Mouse (Mus musculus): ENCODE data around the gene Akap12. TPM values are rescaled to one million over a fixed set of nuclear protein-coding genes. Genes with fewer than 3 reads are reported as not detected.

Akap12 gene
- polyA plus RNA-seq, 1 experiment from 2014 or later, result 78.6 TPM

DNA sequence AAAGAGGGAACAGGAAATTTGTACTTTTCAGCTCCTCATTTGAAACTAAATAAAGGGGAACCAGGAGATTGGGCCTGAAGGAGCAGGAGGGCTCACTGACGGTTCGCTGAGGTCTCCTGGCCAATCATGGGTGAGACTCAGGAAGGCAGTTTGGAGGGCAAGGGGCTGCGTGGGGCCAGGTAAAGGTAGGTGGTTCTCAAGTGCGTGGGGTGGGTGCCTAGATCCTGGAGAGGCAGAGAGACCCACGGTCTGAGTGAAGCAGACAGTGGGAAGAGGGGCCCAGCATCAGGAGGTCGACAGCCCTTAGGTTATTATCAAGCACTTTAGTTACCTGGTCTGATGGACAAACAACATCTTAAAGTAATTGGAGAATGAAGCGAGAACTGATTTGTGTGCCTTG, 108.1 kb downstream of the Akap12 start:
- Histone ChIP-seq H3K4me3 (no peak overlapping the region), H3K9me3 (no peaks in the 10 kb centered on the region), H3K27ac (replicated peaks) (no peak overlapping the region), H3K9ac (no peak overlapping the region), H3K27me3 (no peaks in the 10 kb centered on the region), H3K36me3 (peaks cover 21% of the 10 kb centered on the region), H3K4me1 (replicated peaks) (peaks cover 5% of the 10 kb centered on the region), H3K4me2 (no peak overlapping the region)
- ATAC-seq (ENCODE audit: low read depth), result no peak
- WGBS, result 93% methylated on average over 7 of the region's 7 CpGs

DNA sequence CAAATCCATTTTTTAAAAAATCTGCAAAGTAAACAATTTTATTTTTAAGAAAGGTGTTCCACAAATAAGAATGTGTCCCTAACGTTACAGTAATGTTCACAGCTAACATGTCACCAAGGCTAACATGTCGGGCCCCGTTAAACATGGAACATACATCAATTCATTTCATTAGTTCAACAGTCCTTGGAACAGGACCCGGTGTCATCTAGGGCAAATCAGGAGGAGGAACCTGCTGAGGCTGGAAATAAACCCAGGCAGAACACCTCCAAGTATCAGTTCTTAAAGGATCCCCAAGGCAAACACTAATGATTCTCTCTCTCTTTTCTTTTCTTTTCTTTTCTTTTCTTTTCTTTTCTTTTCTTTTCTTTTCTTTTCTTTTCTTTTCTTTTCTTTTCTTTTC, 108.6 kb downstream of the Akap12 start:
- no peak overlapping the region for H3K4me2 ChIP-seq
- peaks cover 5% of the 10 kb centered on the region for H3K4me1 ChIP-seq (replicated peaks)
- WGBS, result 85% methylated on average over 4 of the region's 4 CpGs
- H3K27me3 ChIP-seq, result no peaks in the 10 kb centered on the region
- H3K4me3 ChIP-seq, result no peak overlapping the region
- no peaks in the 10 kb centered on the region for H3K9me3 ChIP-seq
- H3K9ac ChIP-seq, result no peak overlapping the region
- H3K27ac ChIP-seq (replicated peaks), result no peak overlapping the region
- H3K36me3 ChIP-seq, result peaks cover 17% of the 10 kb centered on the region
- ATAC-seq (ENCODE audit: low read depth), result no peak

DNA sequence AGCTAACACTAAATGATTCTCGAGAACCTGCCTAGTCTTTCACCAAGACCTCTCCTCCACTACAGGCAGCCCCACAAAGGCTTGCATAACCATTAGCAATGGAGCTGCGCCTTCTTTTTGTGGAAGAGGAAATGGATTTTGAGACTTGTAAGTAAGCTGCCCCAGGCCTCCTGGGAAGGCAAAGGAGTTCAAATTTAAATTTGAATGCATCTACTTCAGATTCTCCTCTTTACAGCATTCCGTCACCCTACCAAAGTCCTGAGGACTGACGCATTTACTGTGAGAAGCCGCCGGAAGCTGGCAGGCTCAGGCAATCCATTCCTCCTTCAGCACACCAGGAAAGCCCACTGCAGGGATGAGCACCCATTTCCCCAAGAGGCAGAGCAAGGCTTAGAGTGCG, 109.1 kb downstream of the Akap12 start:
- Histone ChIP-seq H3K27me3 (no peaks in the 10 kb centered on the region), H3K27ac (replicated peaks) (no peak overlapping the region), H3K9me3 (no peaks in the 10 kb centered on the region), H3K4me3 (no peak overlapping the region), H3K4me1 (replicated peaks) (peaks cover 5% of the 10 kb centered on the region), H3K4me2 (no peak overlapping the region), H3K9ac (no peak overlapping the region), H3K36me3 (peaks cover 11% of the 10 kb centered on the region)
- WGBS, result 24% methylated on average over 7 of the region's 7 CpGs
- no peak for ATAC-seq (ENCODE audit: low read depth)

DNA sequence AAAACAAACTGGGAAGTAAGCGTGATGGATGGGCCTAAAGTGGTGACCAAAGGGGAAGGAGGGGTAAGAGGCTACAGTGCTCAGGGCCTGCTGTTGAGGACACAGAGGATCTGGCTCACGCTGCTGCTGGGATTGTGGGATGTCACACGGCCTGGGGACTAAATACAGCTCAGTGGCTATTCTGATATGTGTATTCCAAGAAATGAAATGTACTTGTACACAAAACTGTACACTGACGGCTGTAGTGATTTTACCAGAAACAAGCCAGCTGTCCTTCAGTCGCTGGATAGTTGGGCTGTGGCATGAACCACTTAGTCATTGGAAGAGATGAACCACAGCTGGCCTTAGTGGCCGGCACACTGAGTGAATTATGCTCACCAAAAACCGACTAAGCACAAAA, 110.3 kb downstream of the Akap12 start:
- 76% methylated on average over 7 of the region's 7 CpGs for WGBS
- H3K9me3 ChIP-seq, result no peaks in the 10 kb centered on the region
- H3K9ac ChIP-seq, result no peak overlapping the region
- H3K27me3 ChIP-seq, result no peaks in the 10 kb centered on the region
- no peak for ATAC-seq (ENCODE audit: low read depth)
- H3K4me2 ChIP-seq, result no peak overlapping the region
- H3K4me1 ChIP-seq (replicated peaks), result peaks cover 5% of the 10 kb centered on the region
- no peak overlapping the region for H3K27ac ChIP-seq (replicated peaks)
- H3K4me3 ChIP-seq, result no peak overlapping the region
- H3K36me3 ChIP-seq, result peaks cover 11% of the 10 kb centered on the region

DNA sequence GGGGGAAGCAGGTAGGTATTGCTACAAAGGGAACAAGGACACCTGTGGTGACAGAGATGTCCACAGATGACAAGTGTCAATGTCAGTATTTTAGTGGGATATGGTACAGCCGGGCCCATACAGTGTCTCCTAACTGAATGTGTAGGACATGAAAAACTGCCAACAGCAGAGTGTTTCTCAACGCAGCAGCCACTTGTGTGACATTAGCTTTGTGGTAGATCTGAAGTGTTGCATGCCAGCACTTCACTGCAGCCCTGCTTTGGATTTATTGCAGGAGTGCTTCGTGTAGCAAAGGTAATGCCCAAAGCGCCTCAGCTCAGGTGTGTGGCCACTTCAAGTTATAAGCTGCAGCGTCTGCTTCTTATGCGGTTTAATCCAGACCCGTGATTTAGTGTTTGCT, 110.8 kb downstream of the Akap12 start:
- ATAC-seq (ENCODE audit: low read depth), result no peak

DNA sequence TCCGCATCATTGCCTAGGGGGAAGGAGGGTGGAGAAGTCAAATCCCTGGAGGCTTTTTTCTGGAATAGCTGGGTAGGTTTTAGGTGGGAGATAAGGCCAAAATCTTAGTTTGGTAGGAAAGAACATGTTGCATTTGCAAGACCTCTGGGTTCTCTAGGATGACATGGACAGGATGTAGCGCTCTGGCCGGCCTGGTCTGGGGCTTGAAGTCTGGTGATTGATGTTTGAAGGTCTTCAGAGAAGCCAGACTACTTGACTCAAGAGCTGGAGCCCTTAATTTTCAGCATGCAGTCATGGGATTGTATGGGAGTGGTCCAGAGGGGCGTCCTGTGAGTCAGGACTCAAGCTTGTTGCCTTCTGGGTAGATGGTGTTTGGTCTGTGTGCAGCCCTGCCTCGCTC, 114.6 kb downstream of the Akap12 start:
- 90% methylated on average over 5 of the region's 5 CpGs for WGBS
- no peak overlapping the region for H3K27ac ChIP-seq (replicated peaks)
- H3K9me3 ChIP-seq, result no peaks in the 10 kb centered on the region
- no peaks in the 10 kb centered on the region for H3K36me3 ChIP-seq
- no peaks in the 10 kb centered on the region for H3K27me3 ChIP-seq
- H3K4me3 ChIP-seq, result no peak overlapping the region
- H3K9ac ChIP-seq, result no peak overlapping the region
- peaks cover 7% of the 10 kb centered on the region for H3K4me1 ChIP-seq (replicated peaks)
- no peak for ATAC-seq (ENCODE audit: low read depth)
- no peak overlapping the region for H3K4me2 ChIP-seq

More for the DNA sequence above, 110.8 kb downstream of the Akap12 start:
- Histone ChIP-seq H3K4me3 (no peak overlapping the region), H3K4me1 (replicated peaks) (peaks cover 5% of the 10 kb centered on the region), H3K4me2 (no peak overlapping the region), H3K9me3 (no peaks in the 10 kb centered on the region), H3K27me3 (no peaks in the 10 kb centered on the region), H3K9ac (no peak overlapping the region), H3K36me3 (peaks cover 11% of the 10 kb centered on the region), H3K27ac (replicated peaks) (no peak overlapping the region)
- 88% methylated on average over 7 of the region's 7 CpGs for WGBS

DNA sequence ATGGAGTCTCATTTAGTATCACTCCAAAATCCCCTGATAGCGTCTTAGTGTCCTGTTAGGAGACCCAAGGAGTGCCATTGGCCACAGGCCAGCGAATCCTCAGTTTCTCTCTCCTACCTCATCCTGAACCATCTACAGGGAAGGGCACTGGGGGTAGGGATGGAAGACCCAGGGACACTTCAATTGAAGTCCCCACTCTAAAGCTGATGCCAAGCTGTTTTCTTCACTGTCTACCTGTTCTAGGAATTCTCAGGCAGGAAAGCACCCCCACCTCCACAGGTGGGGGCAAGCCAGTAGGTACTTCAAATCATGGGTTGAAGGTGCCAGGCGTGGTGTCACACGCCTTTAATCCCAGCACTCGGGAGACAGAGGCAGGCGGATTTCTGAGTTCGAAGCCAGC, 118.1 kb downstream of the Akap12 start:
- H3K4me3 ChIP-seq, result no peak overlapping the region
- H3K36me3 ChIP-seq, result no peaks in the 10 kb centered on the region
- H3K9ac ChIP-seq, result no peak overlapping the region
- no peak overlapping the region for H3K27ac ChIP-seq (replicated peaks)
- 92% methylated on average over 7 of the region's 7 CpGs for WGBS
- H3K4me1 ChIP-seq (replicated peaks), result peaks cover 20% of the 10 kb centered on the region
- H3K4me2 ChIP-seq, result no peak overlapping the region
- ATAC-seq (ENCODE audit: low read depth), result no peak
- H3K27me3 ChIP-seq, result no peaks in the 10 kb centered on the region
- H3K9me3 ChIP-seq, result no peaks in the 10 kb centered on the region

DNA sequence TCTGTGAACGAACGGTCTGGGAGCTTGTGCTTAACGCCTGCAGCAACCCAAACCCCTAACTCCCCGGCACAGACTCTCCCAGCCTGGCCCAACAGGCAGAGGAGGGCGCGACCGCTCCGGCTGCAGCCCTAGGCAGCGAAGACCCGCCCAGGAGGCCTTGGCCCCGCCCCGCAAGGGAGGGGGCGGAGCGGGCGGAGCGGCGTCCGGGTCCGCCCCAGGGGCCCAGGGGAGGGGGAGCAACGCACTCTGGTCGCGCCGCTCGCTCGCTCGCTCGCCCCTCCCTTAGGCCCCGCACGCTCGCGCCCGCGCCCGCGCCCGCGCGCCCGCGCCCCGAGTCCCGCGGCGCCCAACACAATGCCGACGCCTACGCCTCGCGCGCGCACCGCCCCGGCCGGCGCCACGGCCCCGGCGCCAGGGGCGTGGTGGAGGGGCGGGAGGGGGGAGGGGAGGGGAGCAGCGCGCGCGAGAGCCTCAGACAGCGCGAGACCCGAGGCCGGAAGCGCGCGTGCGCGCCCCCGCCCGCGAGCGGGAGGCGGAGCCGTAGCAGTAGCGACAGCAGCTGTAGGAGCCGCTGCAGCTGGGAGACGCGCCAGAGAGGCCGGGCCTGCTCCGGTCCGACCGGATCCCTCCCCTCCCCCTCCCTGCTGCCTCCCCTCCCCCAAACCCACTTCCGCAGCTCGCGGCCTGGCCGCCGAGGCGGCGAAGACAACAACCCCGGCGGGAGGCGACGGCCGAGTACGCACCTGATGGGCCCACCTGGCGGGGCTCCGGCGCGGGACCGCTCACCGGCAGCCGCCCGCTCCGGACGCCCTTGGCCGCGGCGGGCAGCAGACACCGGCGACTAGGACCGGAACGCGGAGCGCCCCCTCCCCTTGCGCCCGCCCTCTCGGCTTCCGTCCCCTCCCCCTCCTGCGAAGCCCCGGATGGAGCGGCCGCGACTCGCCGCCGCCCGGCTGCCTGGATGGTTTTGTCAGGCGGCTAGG, 120.7 kb downstream of the Akap12 start:
- H3K27ac ChIP-seq (replicated peaks), result peak overlapping the region; percentile 100
- ATAC-seq (ENCODE audit: low read depth), result peak; percentile 94
- WGBS, result 0% methylated on average over 40 of the region's 133 CpGs
- H3K9ac ChIP-seq, result peak overlapping the region; percentile 98
- H3K9me3 ChIP-seq, result no peaks in the 10 kb centered on the region
- no peaks in the 10 kb centered on the region for H3K27me3 ChIP-seq
- H3K4me3 ChIP-seq, result peak overlapping the region; percentile 94
- H3K4me1 ChIP-seq (replicated peaks), result peaks cover 47% of the 10 kb centered on the region
- peak overlapping the region; percentile 78 for H3K4me2 ChIP-seq
- no peaks in the 10 kb centered on the region for H3K36me3 ChIP-seq

DNA sequence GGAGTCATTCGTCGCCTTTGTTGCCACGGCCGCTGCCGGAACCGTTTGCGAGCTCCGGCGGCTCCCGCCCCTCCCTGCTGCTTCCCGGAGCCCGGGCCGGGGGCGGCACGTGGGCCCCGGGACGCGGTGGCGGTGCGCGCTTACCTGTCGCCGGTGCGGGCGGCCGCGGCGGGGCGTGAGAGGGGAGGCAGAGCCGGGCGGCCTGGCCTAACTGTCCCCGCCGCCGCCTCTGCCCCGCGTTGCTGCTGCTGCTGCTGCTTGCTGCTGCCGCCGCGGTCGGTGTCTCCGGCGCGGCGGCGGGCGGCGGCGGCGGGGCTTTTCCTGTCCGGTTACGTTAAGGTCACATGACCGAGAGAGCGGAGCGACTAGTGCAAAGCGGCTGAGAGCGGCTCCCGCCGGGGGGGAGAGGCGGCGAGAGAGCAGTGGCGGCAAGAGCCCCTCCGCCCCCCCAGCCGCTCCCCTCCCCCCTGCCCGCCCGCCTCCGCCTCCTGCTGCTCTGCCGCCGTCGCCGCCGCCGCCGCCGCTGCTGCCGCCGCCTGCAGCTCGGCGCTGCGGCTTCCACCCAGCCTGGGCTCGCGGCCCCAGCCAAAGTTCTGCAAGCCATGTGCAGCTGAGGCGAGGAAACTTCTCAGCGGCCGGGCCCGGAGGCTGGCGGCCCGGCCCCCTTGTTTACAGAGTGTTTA, 121.7 kb downstream of the Akap12 start, which contains the start of gene Zbtb2:
TSS of gene Zbtb2 (minus strand) at position 408 of the 683 bp plus-strand sequence.
- H3K4me1 ChIP-seq (replicated peaks), result peaks cover 53% of the 10 kb centered on the region
- peak within 1 kb of the TSS; percentile 98 for H3K9ac ChIP-seq
- ATAC-seq (ENCODE audit: low read depth), result peak; percentile 2
- no peaks in the 10 kb centered on the region for H3K9me3 ChIP-seq
- WGBS, result under 1% methylated on average over 41 of the region's 87 CpGs
- peak within 1 kb of the TSS; percentile 94 for H3K4me3 ChIP-seq
- H3K36me3 ChIP-seq, result peaks cover under 1% of the 10 kb centered on the region; the same call in 1 of the 2 replicates
- H3K27ac ChIP-seq (replicated peaks), result peak within 1 kb of the TSS; percentile 100
- H3K4me2 ChIP-seq, result peak within 1 kb of the TSS; percentile 78
- no peaks in the 10 kb centered on the region for H3K27me3 ChIP-seq

DNA sequence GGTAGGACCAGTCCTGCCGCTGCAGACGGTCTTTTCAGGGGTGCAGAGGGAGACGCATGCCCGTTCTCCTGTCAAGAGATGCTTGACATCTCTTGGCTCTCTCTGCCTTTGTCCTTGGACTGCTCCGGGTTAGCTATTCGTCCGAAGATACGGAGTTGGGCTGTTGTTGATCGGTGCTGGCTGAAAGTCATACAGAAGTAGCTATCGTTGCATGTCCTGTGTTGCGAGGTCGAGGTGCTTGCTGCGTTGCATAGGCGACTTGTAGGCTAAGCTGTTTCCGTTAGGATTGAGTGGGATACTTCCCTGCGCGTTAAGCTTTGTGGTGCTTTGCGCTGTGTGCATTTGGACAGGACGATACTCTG, 122.2 kb downstream of the Akap12 start:
- Histone ChIP-seq H3K36me3 (peaks cover 4% of the 10 kb centered on the region; the same call in 1 of the 2 replicates), H3K27ac (replicated peaks) (peak overlapping the region; percentile 100), H3K9me3 (no peaks in the 10 kb centered on the region), H3K4me3 (peak overlapping the region; percentile 94), H3K9ac (peak overlapping the region; percentile 98), H3K4me2 (peak overlapping the region; percentile 78), H3K27me3 (no peaks in the 10 kb centered on the region), H3K4me1 (replicated peaks) (peaks cover 55% of the 10 kb centered on the region)
- no peak for ATAC-seq (ENCODE audit: low read depth)
- under 1% methylated on average over 19 of the region's 19 CpGs for WGBS

DNA sequence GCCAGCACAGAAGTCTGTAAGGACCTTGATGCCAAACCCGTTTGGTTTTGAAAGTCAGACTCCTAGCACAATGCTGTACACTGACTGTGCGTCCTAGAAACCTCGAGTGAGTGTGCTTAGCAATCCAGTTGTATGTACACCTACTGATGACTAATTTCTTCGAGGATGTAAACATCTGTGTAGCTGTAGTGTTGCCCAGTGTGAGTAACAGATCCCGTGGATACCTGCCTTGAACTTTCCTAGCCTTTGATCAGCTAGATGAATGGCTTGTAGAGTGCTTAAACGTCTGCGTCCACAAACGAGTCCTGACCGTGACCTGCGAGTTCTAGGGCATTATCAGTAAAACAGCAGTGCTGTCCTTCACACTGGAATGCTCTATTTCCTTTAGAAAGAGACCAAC, 122.9 kb downstream of the Akap12 start:
- ATAC-seq (ENCODE audit: low read depth), result no peak
- Histone ChIP-seq H3K4me2 (peak overlapping the region; percentile 78), H3K9ac (peak overlapping the region; percentile 98), H3K27me3 (no peaks in the 10 kb centered on the region), H3K36me3 (peaks cover 7% of the 10 kb centered on the region; the same call in 1 of the 2 replicates), H3K27ac (replicated peaks) (no peak overlapping the region), H3K9me3 (no peaks in the 10 kb centered on the region), H3K4me1 (replicated peaks) (peaks cover 52% of the 10 kb centered on the region), H3K4me3 (peak overlapping the region; percentile 94)
- 32% methylated on average over 10 of the region's 10 CpGs for WGBS

DNA sequence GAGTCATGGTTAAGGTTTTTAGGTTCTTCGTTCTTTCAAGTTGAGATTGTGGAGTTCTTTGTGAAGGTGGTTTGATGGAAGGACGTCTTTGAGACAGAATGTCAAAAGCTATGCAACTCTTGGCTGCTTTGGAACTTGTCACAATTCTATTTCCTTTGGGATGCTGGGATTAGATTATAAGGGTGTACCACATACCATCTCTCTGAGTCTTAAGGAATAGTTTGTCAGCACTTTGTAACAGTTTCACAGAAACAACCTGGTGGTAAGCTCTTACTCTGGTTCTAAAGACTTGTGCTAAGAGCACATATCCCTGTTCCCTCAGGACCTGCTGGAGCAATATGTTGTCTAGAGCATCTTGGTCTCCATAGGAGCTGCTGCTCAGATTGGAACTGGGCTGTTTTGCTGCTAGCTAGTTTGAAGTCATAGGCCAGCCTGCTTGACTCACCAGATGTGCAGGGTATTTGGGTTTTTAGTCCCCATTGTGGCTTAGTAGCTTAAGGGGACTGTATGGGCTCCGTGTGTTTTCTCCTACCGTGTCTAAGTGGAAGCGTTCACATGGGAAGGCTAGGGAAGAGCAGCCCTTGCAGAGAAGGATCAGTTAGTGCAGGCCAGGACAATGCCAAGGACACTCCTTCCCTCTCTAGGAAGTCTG, 123.4 kb downstream of the Akap12 start:
- H3K27ac ChIP-seq (replicated peaks), result no peak overlapping the region
- 59% methylated on average over 5 of the region's 5 CpGs for WGBS
- H3K4me2 ChIP-seq, result peak overlapping the region; percentile 78
- H3K4me3 ChIP-seq, result peak overlapping the region; percentile 94
- peaks cover 7% of the 10 kb centered on the region; the same call in 1 of the 2 replicates for H3K36me3 ChIP-seq
- no peaks in the 10 kb centered on the region for H3K27me3 ChIP-seq
- no peaks in the 10 kb centered on the region for H3K9me3 ChIP-seq
- ATAC-seq (ENCODE audit: low read depth), result no peak
- H3K4me1 ChIP-seq (replicated peaks), result peaks cover 51% of the 10 kb centered on the region
- peak overlapping the region; percentile 98 for H3K9ac ChIP-seq
